Mouse (Mus musculus) E14TG2a.4 (cell line): ENCODE measurements around the gene Nol9.

Experiments
- CTCF ChIP-seq: conservative IDR thresholded peaks from 2 replicates; pipeline ENCODE4 v1.5.1; 2014; ENCODE audit warnings: low read length
- NANOG ChIP-seq: IDR thresholded peaks from 2 replicates; pipeline ENCODE4 v1.6.1; 2014; ENCODE audit warnings: borderline replicate concordance, low read length, mixed read lengths

DNA sequence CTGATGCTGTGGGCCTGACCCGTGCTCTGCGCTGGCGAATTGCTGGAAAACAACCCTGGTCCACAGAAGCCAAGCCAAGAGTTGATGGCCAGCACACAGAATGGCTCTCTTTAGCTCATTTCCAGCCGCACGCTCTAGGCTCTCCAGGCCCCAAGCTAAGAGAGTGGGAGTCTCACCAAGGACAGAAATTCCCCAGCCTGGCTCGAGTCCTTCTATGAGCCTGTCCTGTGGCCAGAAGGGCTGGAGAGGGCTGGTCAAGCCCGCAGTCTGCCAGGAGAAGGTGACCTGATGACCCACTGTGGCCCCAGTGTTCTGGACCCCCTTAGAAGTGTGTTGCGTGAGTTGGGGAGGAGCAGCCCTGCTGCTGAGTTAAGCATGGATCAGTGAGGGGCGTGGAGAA, 38.1 kb downstream of the Nol9 start:
- TF ChIP-seq CTCF (no peak), NANOG (no peak)
